Mouse (Mus musculus) thymus, adult 18-20 months (tissue): ENCODE measurements around the gene Wfdc6a.

Experiments used
- DNase-seq, 2 experiments: peaks; one replicate each; pipeline ENCODE4 v3.0.0; 2022; ENCODE audit warnings: mixed read lengths in 2 of 2

The Wfdc6a gene

GRCm38 (mm10) chr2:164549963-164550894, 35.0 kb downstream of the Wfdc6a start:
- no peak for DNase-seq

DNA sequence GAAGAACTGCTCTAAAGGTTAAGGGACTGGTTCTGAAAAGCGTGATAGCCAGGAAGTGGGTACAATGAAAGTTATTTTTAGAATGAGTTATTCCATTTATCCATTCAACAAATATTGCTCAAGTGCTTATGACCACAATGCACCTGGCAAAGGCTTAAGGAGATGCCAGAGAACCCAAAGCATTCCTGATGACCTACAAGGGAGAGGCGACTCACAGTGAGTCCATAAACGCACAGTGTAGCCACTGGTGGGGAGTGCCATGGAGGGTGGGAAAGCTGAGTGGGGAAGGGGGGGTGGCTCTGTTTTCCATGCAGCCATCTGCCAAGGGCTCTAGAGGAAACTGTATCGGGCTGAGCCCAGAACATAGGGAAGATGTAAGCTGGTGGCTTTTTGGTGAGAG, 35.9 kb downstream of the Wfdc6a start:
- no peak for DNase-seq

- DNase-seq, result no peak
Observed at GRCm38 (mm10) chr2:164544454-164545097, 40.7 kb downstream of the Wfdc6a start.

- no peak for DNase-seq
Observed at GRCm38 (mm10) chr2:164543745-164544144, 41.5 kb downstream of the Wfdc6a start.

DNA sequence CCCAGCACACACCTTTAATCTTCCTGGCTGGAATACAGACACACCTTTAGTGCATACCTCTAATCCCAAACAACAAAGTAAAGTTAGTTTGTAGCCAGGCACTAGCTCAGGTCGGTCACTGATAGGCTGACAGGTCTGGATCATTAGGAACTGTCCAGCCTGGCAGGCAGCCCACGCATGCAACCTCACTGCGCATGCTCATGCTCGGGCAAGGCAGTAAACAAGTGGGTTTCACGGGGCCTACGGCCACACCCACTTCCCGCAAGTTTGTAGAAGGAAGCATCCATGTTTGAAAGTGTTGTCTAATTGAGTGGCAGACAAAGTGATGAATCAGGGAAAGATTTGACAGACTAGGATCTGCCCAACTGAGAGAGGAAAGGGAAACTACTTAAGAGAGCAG, 42.6 kb downstream of the Wfdc6a start:
- no peak for DNase-seq

DNA sequence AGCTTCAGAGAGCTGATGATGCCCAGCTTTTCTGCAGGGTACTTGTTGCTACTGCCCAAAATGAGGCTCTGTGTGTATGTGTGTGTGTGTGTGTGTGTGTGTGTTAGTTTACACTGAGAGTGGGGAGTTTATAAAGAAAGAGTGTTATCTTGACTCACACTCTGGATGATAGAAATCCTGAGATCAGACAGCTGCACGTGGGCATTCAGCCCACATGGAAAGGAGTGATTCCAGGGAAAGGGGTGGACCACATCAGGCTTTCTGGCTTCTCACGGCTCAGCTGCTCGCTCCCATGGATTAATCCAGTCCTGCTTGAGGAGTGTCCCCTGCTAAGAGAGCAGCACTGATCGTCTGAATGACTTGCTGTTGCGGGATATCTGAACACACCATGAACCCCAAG, 43.1 kb downstream of the Wfdc6a start:
- no peak for DNase-seq

DNA sequence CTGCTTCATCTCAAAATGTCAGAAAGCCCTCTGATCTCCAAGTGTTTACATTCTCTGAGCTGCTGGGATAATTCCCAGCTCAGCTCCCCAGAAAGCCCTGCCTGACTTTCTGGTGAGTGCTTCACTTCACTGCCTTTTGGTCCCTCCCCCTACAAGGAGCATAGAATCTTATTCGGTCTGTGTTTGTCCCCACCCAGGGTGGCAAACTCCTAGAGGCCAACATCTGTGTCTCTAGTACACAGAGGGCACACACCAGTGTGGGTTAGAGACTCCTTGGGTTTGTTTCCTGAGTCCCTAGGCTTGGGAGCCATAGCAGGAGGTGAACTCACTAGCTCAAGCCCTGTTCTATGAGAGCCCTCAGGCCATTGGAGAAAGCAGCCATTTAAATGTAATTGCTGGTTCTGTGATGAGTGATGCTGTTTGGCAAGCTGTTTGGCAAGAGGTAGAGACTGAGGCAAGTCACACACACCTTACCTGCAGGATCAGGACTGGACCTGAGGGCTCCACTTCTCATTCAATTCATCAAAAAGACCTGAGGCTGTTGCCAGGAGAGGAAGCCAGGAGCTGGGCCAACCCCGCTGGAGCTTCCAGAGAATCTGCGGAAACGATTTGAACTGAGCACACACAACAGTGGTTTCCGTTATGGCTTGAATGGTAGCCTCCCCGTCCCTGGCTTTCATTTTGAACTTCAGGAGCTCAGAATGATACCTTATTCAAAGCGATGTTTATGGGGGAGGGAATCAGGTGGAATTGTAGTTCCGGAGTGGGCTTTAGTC, 44.4 kb downstream of the Wfdc6a start:
- DNase-seq, result no peak

DNA sequence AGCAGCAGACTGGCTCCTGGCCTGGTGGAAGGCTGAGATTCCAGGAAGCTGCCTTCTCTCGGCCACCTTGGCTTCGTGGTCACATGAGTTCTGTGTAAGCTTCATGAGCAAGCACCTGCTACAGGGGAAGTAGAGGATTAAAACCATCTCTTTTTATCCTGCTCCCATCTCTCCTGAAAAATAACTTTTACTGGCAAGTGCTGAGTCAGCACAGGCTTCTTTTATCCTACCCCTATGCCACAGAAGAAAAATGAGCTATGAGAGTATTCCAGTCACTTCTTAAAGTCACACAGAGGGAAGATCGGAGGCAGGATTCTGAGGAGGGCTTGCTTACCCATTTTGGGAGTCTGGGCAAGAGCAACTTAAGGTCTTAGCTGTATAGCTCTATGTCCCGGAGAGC, 48.2 kb downstream of the Wfdc6a start:
- DNase-seq, result no peak

DNA sequence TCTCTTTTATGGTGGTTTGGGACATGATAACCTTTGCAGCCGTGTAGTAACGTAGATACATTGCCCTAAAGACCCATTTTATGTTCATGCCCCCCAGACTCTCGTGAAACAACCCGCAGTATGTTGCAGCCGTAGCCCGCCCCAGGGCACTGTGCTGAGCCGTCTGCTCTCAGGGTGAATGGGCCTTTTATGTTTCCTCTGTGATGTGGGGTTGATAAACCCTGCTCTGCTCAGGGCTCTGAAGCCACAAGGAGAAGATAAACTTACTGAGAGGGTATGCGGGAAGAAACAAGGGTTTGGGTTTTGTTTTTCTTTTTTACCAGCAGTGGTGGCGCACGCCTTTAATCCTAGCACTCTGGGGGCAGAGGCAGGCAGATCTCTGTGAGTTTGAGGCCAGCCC, 50.9 kb downstream of the Wfdc6a start:
- DNase-seq, result no peak

- peak; percentile 24 to 27 for DNase-seq
Observed at GRCm38 (mm10) chr2:164531169-164531568, 54.1 kb downstream of the Wfdc6a start.
